In the genomic region with DNA sequence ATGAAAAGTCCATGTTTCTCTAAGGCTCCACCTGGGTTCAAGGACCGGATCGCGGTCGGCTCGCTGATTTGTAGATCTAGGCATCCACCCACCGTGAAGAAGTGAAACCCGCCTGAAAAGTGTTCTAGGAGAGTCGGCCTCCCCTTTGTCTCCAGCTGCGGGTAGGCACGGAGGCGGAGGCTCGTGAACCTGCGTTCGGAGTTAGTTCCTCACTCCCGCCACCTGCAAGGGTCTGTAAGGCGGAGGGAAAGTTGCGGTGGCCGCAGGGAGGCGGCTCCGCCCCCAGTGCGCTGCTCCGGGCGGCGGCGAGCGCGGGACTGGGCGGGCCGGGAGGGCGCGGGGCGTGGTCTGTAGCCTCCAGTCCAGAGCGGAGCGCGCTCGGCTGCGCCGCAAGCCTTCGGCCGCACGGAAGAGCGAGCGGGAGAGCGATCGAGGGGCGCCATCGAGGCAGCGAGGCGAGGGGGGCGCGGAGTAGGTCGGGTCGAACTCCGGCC, we compare ENCODE assay signal across 8 mouse cellular contexts. TPM values are rescaled to one million over a fixed set of nuclear protein-coding genes. Genes with fewer than 3 reads are reported as not detected.
DNase-seq lines count a peak whose midpoint lies in the region; ATAC-seq and TF ChIP-seq lines count a peak whose summit lies in the region.

Gene Syne2 (plus strand): TSS at position 176 of the 494 bp plus-strand sequence.

- H3K27me3 ChIP-seq in E14TG2a.4 (ENCODE audit: insufficient read depth, low read length) = peaks cover 69% of the 10 kb centered on the region
- H3K27me3 ChIP-seq in forebrain, embryonic 14.5 days (replicated peaks; ENCODE audit: control insufficient read depth, insufficient read depth, low read length) = no peaks in the 10 kb centered on the region
- 0 out of 2 replicates have a peak, but pooled peaks cover 3% of the 10 kb centered on the region for H3K27me3 ChIP-seq in neural tube, embryonic 15.5 days (replicated peaks)

- ATAC-seq in cerebellum, adult (ENCODE audit: insufficient number of reproducible peaks, low FRiP score, low TSS enrichment) = peak; percentile 83
- peak; percentile 96 for ATAC-seq in forebrain, embryonic 14.5 days
- peak; percentile 91 for ATAC-seq in neural tube, embryonic 15.5 days (ENCODE audit: low FRiP score)

- whole genome bisulfite sequencing in forebrain, embryonic 14.5 days = under 1% methylated on average over 49 of the region's 54 CpGs
- WGBS in large intestine, adult 2 months = under 1% methylated on average over 54 of the region's 54 CpGs
- WGBS in lung, adult 2 months = under 1% methylated on average over 51 of the region's 54 CpGs
- WGBS in neural tube, embryonic 15.5 days = under 1% methylated on average over 53 of the region's 54 CpGs

- TF ChIP-seq CTCF in E14TG2a.4 (conservative IDR thresholded peaks at IDR 0.05; ENCODE audit: low read length) = no peak
- TF ChIP-seq CTCF in lung, adult 2 months (IDR thresholded peaks at IDR 0.05; ENCODE audit: insufficient read depth, low read length) = no peak

- peak within 1 kb of the TSS; percentile 93 for H3K4me3 ChIP-seq in E14TG2a.4 (replicated peaks; ENCODE audit: low read length)
- peak within 1 kb of the TSS; percentile 88 for H3K4me3 ChIP-seq in forebrain, embryonic 14.5 days (ENCODE audit: low read depth, low read length)
- H3K4me3 ChIP-seq in lung, adult 2 months (replicated peaks; ENCODE audit: extremely low read depth, low read depth, low read length) = peak within 1 kb of the TSS; percentile 98
- H3K4me3 ChIP-seq in neural tube, embryonic 15.5 days (replicated peaks) = peak within 1 kb of the TSS; percentile 89

- peak within 1 kb of the TSS; percentile 82 for H3K4me2 ChIP-seq in forebrain, embryonic 14.5 days (ENCODE audit: low read length)
- H3K4me2 ChIP-seq in neural tube, embryonic 15.5 days = peak within 1 kb of the TSS; percentile 95

- peak within 1 kb of the TSS; percentile 89 for H3K27ac ChIP-seq in forebrain, embryonic 14.5 days (ENCODE audit: low read depth, low read length)
- peak within 1 kb of the TSS; percentile 68 for H3K27ac ChIP-seq in neural tube, embryonic 15.5 days (replicated peaks)

- DNase-seq in forebrain, embryonic 14.5 days (ENCODE audit: low spot score) = peak; percentile 88
- peak; percentile 86 to 89 for DNase-seq in heart, postnatal 10 days
- no peak for DNase-seq in large intestine, adult 2 months (ENCODE audit: low read depth, low spot score)
- peak; percentile 84 for DNase-seq in lung, adult 2 months
- peak; percentile 91 for DNase-seq in testis, postnatal 10 days (ENCODE audit: low spot score)

- H3K4me1 ChIP-seq in E14TG2a.4 (replicated peaks; ENCODE audit: low read depth, low read length) = peaks cover 22% of the 10 kb centered on the region
- peaks cover 9% of the 10 kb centered on the region for H3K4me1 ChIP-seq in forebrain, embryonic 14.5 days (ENCODE audit: control insufficient read depth, insufficient read depth, low read length)
- no peaks in the 10 kb centered on the region for H3K4me1 ChIP-seq in lung, adult 2 months (ENCODE audit: control insufficient read depth, insufficient read depth, low read length)
- peaks cover 26% of the 10 kb centered on the region for H3K4me1 ChIP-seq in neural tube, embryonic 15.5 days

- peak within 1 kb of the TSS; percentile 94 for H3K9ac ChIP-seq in forebrain, embryonic 14.5 days (ENCODE audit: low read length)
- H3K9ac ChIP-seq in neural tube, embryonic 15.5 days (replicated peaks) = peak within 1 kb of the TSS; percentile 61

- TF ChIP-seq POLR2A in lung, adult 2 months (IDR thresholded peaks at IDR 0.05; ENCODE audit: borderline replicate concordance, extremely low read depth, low read depth, low read length) = peak; percentile 84; the same call in 1 of the 2 replicates

- H3K9me3 ChIP-seq in E14TG2a.4 (ENCODE audit: low read length) = no peaks in the 10 kb centered on the region
- H3K9me3 ChIP-seq in forebrain, embryonic 14.5 days (replicated peaks; ENCODE audit: control insufficient read depth, low read length) = no peaks in the 10 kb centered on the region
- H3K9me3 ChIP-seq in neural tube, embryonic 15.5 days (replicated peaks) = no peaks in the 10 kb centered on the region

- no peaks in the 10 kb centered on the region for H3K36me3 ChIP-seq in E14TG2a.4 (ENCODE audit: insufficient read depth, low read length)
- no peaks in the 10 kb centered on the region for H3K36me3 ChIP-seq in forebrain, embryonic 14.5 days (ENCODE audit: control insufficient read depth, insufficient read depth, low read length)
- no peaks in the 10 kb centered on the region for H3K36me3 ChIP-seq in neural tube, embryonic 15.5 days

- intact Hi-C loops in heart, postnatal 10 days (cut with DNase I) = loop anchor here (2.0 to 5.0 kb wide), 3 partner anchors 19 to 54 kb away; no protein-coding TSS in a partner anchor

RNA-seq across cellular contexts. Expression of gene Syne2, which starts in this region (rescaled TPM):
- polyA plus RNA-seq in forebrain, embryonic 14.5 days (2014; fragmentation: Nextera tagmentation; extraction: Ambion mirVana) = 62.0 and 84.9 TPM in 2 replicates
- 10 to 100 TPM; 55.8 to 59.1 TPM for total RNA-seq in heart, postnatal 10 days (2021)
- polyA plus RNA-seq in large intestine, adult 2 months (2012; rRNA removed) = 22.3 and 37.0 TPM in 2 replicates
- 79.1 and 82.0 TPM in 2 replicates for polyA plus RNA-seq in lung, adult 2 months (2012; rRNA removed)
- 38.7 and 42.0 TPM in 2 replicates for polyA plus RNA-seq in neural tube, embryonic 15.5 days (2015; fragmentation: Nextera tagmentation; extraction: Ambion mirVana)
